Mouse (Mus musculus) liver (tissue): ENCODE data around the gene Son.

Experiments
- DNase-seq: peaks from one replicate; pipeline ENCODE4 v3.0.0-alpha.2; 2020; ENCODE audit warnings: mixed read lengths

The Son gene

GRCm38 (mm10) chr16:91688619-91689334 lies 41.5 kb downstream of the Son start, which contains the start of gene Donson:
Gene Donson (minus strand): TSS chr16:91688770.
- DNase-seq: peak; percentile 98

GRCm38 (mm10) chr16:91689791-91690190 lies 42.5 kb downstream of the Son start:
- peak; percentile 70 for DNase-seq

GRCm38 (mm10) chr16:91694455-91695084 lies 47.3 kb downstream of the Son start:
- peak; percentile 86 for DNase-seq

DNA sequence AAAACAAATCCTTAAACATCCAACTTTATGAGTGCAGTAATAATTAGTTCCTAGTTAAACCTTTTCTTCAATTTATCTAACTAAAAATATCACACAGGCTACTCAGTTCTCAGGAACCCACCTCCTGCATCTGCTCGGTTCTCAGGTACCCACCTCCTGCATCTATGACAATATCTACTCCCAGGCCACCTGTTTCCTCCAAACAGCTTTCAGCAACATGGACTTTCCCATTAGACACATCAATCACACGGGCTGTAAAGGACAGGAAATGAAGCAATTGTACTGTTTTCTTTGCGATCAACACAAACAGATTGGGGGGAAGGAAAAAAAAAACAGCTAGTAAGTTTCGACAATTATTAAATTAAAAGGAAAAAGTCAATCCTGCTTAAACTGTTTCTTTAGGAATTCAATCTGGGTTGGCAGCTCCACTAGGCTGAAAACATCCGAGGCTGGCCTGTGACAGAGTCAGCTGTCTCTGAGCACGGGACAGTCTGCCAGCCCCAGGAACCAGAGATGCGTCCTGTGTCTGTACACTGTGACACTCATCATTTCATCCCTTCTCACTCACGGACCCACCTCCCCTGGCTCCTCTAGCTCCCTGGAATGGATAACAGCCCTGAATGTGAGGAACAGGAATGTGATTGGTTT lies 47.9 kb downstream of the Son start:
- DNase-seq: no peak

DNA sequence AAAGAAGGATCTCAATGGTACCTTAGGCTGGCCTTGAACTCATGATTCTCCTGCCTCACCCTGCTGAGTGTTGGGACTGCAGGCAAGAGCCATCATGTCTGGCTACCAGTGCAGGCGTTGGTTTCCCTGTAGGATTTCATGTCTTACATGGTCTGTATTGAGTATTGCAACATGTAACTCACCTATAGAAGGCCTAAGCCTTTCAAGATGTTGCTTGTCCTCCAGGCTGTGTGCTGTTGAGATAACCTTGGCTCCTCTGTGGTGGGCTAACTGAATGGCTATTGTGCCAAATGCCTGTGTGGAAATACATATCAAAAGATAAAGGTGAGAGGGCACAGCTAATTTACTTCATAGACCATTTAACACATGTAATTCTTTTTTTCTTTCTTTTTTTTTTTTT lies 51.7 kb downstream of the Son start:
- no peak for DNase-seq

DNA sequence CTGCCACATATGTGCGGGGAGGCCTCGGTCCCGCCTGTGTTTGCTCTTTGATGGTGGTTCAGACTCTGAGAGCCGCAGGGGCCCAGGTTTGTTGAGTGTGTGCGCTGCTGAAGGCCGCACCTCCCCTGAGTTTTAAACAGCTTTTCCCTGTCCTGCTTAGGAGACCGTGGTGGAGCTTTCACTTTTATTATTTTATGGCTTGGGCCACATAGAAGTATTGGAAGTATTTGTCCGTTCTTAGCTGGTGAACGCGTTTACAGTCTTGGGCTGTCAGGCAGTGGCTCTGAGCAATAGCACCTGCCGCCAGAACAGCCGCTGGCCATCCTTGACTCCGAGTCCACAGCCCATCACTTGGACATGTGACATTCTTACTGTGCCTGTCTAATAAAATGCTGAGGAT lies 54.6 kb downstream of the Son start:
- DNase-seq: no peak

- no peak for DNase-seq
Observed at GRCm38 (mm10) chr16:91702771-91703188, 55.5 kb downstream of the Son start.

- DNase-seq: no peak
Observed at GRCm38 (mm10) chr16:91704603-91705340, 57.5 kb downstream of the Son start.

GRCm38 (mm10) chr16:91710241-91710640 lies 62.9 kb downstream of the Son start:
- no peak for DNase-seq

- peak; percentile 94 for DNase-seq
Observed at GRCm38 (mm10) chr16:91716927-91717349, 69.6 kb downstream of the Son start.

DNA sequence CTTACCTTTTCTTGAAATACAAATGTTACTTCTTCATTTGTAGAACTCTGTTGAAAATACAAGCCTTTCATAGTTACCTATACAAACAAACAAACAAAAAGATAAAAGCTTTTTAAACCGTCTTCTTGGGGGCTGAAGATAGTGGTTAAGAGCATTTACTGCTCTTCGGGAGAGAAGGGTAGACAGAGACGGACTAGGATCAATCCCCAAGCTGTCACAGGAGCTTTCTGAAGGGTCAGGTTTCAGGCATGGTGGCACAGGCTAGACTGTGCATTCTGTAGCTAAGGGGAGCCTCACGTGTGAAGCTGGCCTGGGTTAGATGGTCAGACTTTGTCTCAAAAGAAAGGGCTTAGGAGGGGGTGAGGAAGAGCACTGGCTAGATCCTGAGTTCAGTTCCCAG lies 70.1 kb downstream of the Son start:
- no peak for DNase-seq

DNA sequence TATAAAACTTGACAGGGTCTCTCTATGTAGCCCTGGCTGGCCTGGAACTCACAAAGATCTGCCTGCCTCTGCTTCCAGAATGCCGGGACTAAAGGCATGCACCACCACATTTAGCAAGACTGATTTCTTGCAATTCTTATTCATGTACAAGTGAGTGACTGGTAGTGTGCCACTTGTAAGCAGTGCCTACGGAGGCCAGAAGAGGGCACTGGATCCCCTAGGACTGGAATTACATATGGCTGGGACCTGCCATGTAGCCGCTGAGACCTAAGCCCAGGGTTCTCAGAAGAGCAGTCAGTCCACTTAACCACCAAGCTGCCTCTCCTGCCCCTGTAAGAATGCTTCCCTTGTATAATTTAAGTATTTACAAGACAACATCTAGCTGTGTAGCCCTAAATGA lies 76.9 kb downstream of the Son start:
- peak; percentile 71 for DNase-seq

GRCm38 (mm10) chr16:91727433-91727832 lies 80.1 kb downstream of the Son start:
- peak; percentile 42 for DNase-seq

DNA sequence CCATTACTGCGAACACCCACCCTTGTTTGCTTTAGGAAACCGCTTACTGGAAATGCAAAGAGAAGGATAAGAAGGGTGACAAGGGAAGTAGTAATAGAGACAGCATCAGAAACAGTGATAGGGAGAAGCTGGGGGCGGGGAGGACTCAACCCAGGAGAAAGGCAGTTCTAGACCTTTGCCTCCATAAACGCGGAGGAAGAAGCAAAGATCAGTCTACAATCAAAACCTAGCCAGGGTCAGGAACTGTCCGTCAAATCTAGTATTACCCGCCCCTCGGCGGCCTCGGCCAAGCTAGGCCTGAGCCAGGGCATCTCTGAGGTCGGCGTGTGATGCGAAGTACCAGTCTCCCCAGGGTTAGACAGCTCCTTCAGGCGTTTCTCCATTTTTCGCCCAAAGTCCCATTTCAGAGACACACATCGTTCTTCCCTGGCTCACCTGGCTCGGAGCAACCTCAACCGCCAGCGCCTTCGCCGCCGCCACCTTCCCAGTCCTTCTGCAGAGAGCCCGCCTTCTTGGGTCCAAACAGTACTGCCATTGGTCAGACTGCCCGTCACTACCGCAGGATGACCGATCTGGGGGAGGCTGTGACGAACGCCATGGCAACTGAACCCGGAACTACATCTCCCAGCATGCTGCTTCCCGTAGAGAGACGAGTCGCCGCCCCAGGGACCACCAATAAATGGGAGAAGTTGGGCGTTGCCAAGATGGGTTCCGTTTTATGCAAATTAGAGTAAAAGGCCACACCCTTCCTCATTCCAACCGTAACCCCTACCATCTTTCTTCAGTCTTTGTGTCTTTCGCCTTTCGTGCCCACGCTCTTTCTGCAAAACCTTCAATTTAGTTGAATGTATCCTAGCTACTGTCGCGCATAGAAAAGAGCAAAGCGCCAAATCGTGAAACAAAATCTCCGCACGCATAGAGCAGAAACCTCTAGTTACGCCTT lies 81.1 kb downstream of the Son start, which contains the start of gene Cryzl1:
Gene Cryzl1 (minus strand): TSS at position 853 of the 943 bp plus-strand sequence.
- peak; percentile 97 for DNase-seq
